Mouse (Mus musculus) left cerebral cortex, adult 2 months (tissue): ENCODE measurements around the gene Slc3a1. TPM values are rescaled to one million over a fixed set of nuclear protein-coding genes. Genes with fewer than 3 reads are reported as not detected.

Experiments
- DNase-seq, 2 experiments: peaks; one replicate each; pipeline ENCODE4 v3.0.0; 2021 to 2022; ENCODE audit warnings: low spot score in 2 of 2, mixed read lengths in 1 of 2; ENCODE audit errors: extremely low spot score in 1 of 2
- H3K27ac ChIP-seq: fragments of 200-600 bp; 2 replicates; pipeline ENCODE4 v1.8.1; 2022
- H3K4me3 ChIP-seq: fragments of 200-600 bp; 2 replicates; pipeline ENCODE4 v1.8.1; 2022
- CTCF ChIP-seq: fragments of 200-600 bp; IDR thresholded peaks from 2 replicates; pipeline ENCODE4 v1.8.1; 2022; ENCODE audit warnings: antibody characterized with exemption, mild to moderate bottlenecking, moderate library complexity
- intact Hi-C: fragments of 180-260 bp; cut with DNase I; formaldehyde crosslinking; loops from one replicate; pipeline ENCODE4 v1.15.1; 2025
- total RNA-seq, 2 experiments: library from RNA; stranded (reverse); gene quantifications; 2 replicates each; pipeline ENCODE4 v1.2.3; 2021

The Slc3a1 gene
- total RNA-seq, 2 experiments from 2014 or later = 0.26 to 0.38 TPM

DNA sequence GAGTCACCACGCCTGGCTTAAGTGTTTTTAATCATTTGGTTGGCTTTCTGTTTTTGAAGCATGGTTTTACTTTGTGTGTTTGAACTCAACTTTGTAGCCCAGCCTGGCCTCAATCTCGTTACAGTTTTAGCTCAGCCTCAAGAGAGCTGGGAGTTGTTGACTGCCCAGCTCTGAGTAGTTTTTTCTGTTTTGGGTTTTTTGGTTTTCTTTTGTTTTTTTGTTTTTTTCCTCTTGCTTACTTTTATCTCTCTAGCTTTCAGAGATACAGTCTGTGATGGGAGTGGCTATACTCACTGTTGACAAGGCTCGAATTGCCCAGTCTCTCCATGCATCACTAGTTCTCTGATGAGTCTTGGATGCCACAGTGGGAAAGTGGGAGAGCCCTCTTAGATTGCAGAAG, 7.8 kb upstream of the Slc3a1 start:
- H3K27ac ChIP-seq = no peak overlapping the region
- DNase-seq = no peak
- intact Hi-C loops = loop anchor here (5.0 kb wide), 3 partner anchors 143 to 612 kb away; no protein-coding TSS in a partner anchor
- TF ChIP-seq CTCF = no peak
- no peak overlapping the region for H3K4me3 ChIP-seq

DNA sequence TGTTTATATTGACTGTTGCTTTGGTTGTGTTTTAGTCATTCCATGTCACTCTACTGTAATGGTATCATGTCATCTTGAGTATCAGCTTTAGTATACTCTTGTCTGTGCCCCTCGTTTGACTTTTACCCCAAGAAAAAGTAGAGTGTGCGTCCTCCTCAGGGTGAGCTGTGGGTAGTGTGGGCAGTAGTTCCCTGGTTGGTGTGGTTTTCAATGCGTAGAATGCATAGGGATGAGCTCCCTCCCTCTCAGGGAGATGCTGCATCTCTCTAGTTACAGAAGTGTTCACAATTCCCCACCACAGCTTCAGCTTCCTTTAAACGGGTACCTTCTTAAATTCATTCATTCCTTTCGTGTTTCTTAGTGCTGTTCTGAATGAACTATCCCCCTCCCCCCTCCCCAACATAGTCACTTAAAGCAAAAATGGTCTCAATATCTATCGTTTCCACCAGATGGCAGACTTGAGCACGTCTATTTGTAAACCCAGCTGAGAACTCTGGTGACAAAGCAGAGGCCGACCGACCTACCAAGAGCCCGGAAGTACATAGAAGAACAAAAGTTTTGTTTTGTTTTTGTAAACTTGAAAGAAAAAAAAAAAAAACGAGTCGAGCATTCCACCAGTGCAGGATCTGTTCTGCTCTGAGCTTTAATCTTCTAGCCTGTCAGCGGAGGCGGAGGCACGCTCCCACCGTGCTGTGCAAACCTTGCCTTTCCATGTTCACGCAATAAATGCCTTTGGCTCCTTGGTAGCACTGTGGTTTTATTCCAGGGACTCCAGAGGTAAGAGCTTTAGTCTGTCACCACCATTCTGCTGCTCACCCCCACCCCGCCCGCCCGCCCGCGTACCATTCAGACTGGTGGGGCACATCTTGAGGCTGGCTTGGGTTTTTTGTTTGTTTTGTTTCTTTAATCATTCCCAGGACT, 4.7 kb upstream of the Slc3a1 start:
- TF ChIP-seq CTCF = peak; percentile 62
- DNase-seq = peak; percentile 53
- intact Hi-C loops = loop anchor here (5.0 kb wide), 3 partner anchors 146 to 609 kb away; no protein-coding TSS in a partner anchor
- no peak overlapping the region for H3K27ac ChIP-seq
- no peak overlapping the region for H3K4me3 ChIP-seq

DNA sequence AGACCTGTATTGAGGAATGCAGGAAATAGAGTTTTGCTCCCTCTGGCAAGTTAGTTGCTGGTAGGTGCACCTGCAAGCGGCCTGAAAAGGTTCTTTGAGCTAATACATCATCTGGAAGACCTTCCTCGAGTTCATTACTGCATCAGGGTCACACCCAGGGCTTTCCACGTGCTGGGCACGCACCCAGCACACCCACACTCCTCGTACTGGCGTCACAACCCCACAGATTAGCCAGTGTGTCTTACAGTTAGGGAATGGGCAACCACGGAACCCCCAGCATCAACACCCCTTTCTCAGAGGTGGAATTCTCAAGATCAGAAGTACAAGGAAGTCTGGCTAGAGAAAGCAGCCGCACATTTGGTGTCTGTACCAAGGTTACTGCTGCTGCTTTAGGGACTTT, 3.9 kb upstream of the Slc3a1 start:
- intact Hi-C loops = loop anchor here (5.0 kb wide), 3 partner anchors 147 to 608 kb away; no protein-coding TSS in a partner anchor
- H3K27ac ChIP-seq = no peak overlapping the region
- no peak overlapping the region for H3K4me3 ChIP-seq
- DNase-seq = no peak
- no peak for TF ChIP-seq CTCF

DNA sequence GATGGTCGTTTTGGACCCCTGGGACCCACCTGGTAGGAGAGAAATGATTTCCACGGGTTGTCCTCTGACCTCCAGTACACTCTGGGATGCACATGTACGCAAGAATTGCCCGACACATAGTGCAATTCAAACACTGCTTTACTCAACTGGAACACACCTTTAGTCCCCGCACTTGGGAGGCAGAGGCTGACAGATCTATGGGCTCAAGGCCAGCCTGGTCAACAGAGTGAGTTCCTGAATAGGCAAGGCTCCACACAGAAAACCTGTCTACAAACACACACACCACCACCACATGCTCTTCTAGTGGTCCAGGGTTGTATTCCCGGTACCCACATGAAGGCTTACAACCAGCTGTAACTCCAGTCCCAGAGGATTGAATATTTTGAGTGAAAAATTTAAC, 3.0 kb upstream of the Slc3a1 start:
- DNase-seq = no peak
- H3K27ac ChIP-seq = no peak overlapping the region
- no peak overlapping the region for H3K4me3 ChIP-seq
- no peak for TF ChIP-seq CTCF
- intact Hi-C loops = no loop called here

DNA sequence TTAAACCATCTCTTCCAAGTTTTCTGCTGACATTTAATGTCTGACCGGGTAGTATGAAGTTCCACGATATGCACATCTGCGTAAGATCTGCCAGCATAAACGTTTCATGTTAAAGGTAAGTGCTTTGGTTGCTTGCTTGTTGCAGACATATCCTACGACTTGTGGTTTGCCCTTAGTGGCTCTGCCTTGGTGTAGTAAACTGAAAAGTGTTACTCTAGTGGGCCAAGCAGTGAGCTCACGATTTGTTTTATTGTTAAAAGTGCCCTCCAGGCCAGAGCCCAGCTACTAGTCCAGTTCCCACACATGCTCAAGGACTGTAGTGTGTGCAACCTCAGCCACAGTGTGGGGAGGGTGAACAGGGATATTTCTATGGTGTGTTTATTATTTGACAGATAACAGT, 1.7 kb upstream of the Slc3a1 start:
- intact Hi-C loops = no loop called here
- no peak for TF ChIP-seq CTCF
- Histone ChIP-seq H3K4me3 (no peak overlapping the region), H3K27ac (no peak overlapping the region)
- no peak for DNase-seq

DNA sequence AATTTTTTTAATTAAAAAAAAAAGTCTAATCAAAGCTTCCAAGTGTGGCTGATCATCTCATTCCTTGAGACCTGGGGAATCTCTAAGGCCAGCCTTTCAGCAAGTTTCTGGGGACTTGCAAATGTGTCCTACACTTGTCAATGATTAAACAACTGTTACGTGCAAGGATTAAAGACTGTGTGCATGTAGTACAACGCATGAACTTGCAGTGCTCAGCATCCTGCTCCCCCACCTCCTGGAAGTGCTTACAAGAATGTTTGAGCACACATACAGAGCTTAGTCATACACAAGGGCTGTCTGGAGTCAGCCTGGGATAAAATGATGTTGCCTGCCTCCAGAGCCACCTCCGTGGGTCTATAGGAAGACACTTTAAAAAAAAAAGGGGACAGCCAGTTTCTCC, 929 bp upstream of the Slc3a1 start:
- DNase-seq = no peak
- intact Hi-C loops = no loop called here
- no peak for TF ChIP-seq CTCF
- Histone ChIP-seq H3K4me3 (no peak overlapping the region), H3K27ac (no peak overlapping the region)

DNA sequence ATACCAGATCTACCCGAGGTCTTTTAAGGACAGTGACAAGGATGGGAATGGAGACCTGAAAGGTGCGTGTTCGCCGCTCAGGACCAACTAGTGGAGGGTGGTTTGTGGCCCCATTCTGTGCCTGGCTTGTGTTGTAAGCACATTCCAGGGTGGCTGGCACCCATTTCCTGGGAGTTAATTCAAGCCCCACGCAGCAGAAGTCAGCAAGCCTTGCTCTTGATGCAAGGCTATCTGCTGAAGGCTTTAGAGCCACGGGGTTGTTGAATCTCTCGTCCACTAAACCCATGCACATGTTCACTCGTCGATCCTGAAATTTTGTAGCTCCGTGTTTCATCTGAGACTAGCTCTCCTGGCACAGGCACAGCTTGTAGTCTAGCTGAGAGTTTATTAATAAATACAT, 621 bp downstream of the Slc3a1 start:
- intact Hi-C loops = no loop called here
- Histone ChIP-seq H3K27ac (no peak overlapping the region), H3K4me3 (no peak overlapping the region)
- TF ChIP-seq CTCF = no peak
- DNase-seq = no peak

DNA sequence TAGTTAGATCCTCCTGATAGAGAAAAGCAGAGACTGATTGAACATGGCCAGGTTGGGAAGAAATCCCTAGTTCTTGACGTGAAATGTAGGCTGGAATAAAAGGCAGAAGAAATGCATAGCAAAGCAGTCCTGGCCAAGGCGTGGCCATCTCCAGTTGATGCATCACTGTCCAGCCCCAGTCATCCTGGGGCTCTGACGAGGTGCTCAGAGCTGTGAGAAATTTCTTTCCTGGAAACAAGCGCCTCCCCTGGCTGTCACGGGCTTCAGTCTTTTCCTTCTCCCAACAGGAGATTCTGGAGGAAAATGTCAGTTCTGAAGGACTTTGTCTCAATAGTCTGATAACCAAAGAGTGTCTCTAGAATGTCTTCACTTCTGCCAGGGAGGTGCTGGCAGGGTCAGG, 2.5 kb downstream of the Slc3a1 start:
- H3K27ac ChIP-seq = no peak overlapping the region
- no peak for TF ChIP-seq CTCF
- no peak for DNase-seq
- H3K4me3 ChIP-seq = no peak overlapping the region
- intact Hi-C loops = no loop called here

DNA sequence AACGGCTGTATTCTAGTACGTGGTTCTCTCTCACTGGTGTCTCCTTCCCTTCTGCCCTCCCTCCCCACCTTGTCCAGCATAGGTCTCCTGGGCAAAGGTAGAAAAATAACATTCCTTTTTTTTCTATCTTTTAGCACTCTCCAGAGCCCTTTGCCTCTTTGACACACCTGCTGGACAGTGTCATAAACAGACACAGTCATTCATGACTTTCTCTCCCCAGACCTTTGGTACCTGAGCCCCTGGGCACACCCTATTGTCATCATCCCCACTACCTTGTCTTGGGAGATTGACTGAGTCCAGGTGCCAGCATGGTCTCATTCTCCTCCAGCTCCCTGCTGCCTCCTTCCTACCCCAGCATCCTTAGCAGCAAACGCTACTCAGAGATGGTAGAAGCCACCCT, 4.9 kb downstream of the Slc3a1 start:
- TF ChIP-seq CTCF = no peak
- Histone ChIP-seq H3K4me3 (no peak overlapping the region), H3K27ac (no peak overlapping the region)
- DNase-seq = no peak
- intact Hi-C loops = no loop called here

DNA sequence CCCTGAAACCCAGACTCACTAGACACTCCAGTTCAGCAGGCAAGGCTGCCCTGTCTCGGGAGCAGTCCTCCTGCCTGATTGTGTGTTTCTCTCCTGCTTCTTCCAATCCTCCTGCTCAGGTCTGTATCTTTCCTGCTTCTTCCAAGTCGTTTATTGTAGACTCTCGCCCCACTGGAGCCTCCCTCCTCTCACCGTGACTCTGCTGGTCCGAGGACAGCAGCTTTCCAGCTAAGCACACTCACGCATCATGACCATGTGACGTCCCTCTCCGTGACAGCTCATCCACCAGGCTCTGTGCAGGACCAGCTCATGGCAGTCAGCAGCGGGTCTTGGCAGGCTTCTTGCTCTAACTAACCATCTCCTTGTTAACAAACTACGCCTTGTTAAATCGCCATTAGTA, 5.9 kb downstream of the Slc3a1 start:
- peak in 1 of 2 experiments; percentile 43 for DNase-seq
- TF ChIP-seq CTCF = no peak
- H3K27ac ChIP-seq = peak overlapping the region; percentile 36; the same call in 1 of the 2 replicates
- intact Hi-C loops = no loop called here
- H3K4me3 ChIP-seq = peak overlapping the region; percentile 39

DNA sequence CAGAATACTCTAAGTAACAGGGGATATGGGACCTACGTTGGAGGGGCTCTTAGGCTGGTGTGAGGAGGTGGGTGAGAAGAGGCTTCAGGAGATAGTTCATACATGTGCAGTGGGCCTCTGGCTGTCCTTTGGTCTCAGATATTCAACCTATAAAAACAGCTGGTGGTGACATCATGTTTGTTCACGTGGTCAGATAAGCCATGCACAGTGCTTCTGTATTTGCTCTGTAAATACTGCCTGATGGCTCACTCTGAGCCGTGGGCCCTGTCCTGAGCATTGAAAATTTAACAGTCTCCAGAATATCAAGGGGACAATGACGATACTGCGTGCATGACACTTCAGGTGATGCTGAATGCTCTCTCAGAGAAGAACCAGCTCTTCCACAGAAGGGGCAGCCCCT, 9.7 kb downstream of the Slc3a1 start:
- no peak for DNase-seq
- TF ChIP-seq CTCF = no peak
- Histone ChIP-seq H3K4me3 (no peak overlapping the region), H3K27ac (no peak overlapping the region)
- intact Hi-C loops = no loop called here

DNA sequence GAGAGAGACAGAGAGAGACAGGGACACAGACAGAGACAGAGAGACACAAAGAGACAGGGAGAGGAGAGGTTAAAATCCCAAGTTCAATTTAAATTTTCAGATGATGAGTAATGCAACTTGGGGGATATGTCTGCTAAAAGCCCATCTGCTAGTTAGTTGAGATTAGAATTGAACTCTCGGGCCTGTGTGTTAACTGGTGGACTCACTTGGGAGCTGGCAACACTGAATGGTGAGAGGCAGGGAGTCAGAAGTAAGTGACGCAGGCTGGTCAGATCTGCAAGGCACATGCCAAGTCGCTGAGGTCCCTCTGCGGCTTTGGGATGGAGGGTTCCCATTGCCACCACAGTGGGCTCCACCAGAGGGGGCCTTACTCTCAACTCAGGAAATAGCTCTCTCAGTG, 10.1 kb downstream of the Slc3a1 start:
- Histone ChIP-seq H3K27ac (no peak overlapping the region), H3K4me3 (no peak overlapping the region)
- intact Hi-C loops = no loop called here
- TF ChIP-seq CTCF = no peak
- DNase-seq = no peak

DNA sequence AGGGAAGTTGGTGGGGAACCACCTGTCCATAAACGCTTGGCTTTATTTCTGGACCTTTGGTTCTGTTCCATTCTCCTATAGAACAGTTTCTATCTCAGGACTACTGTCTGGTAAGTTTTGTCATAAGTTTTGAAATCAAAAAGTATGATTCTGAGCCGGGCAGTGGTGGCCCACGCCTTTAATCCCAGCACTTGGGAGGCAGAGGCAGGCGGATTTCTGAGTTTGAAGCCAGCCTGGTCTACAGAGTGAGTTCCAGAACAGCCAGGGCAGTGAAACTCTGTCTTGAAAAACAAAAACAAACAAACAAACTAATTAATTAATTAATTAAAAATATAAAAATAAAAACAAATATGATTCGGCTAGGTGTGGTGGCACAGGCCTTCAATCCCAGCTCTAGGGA, 10.6 kb downstream of the Slc3a1 start:
- Histone ChIP-seq H3K4me3 (no peak overlapping the region), H3K27ac (no peak overlapping the region)
- no peak for TF ChIP-seq CTCF
- intact Hi-C loops = no loop called here
- DNase-seq = no peak
